19 mouse cellular contexts compared by ENCODE assay signal in genomic region chr19:29113746-29114649, GRCm38 (mm10).
"Had no signal": no experiment of that assay in that cellular context is flagged by ENCODE, and none has a peak within 500 bp of the region (broad histone marks: within the 10 kb centered on the region; RNA-seq: fewer than 3 reads in every experiment).

No protein-coding gene starts in this region.

- H3K4me3 ChIP-seq: kidney, embryonic 15.5 days; left cerebral cortex, adult 2 months; liver, embryonic 13.5 days; midbrain, embryonic 12.5 days; midbrain, embryonic 15.5 days; neural tube, embryonic 12.5 days; neural tube, embryonic 15.5 days had no signal

- H3K27me3 ChIP-seq: kidney, embryonic 15.5 days; liver, embryonic 13.5 days; midbrain, embryonic 12.5 days; midbrain, embryonic 15.5 days; neural tube, embryonic 12.5 days; neural tube, embryonic 15.5 days had no signal

- H3K9me3 ChIP-seq: kidney, embryonic 15.5 days; liver, embryonic 13.5 days; midbrain, embryonic 12.5 days; midbrain, embryonic 15.5 days; neural tube, embryonic 12.5 days; neural tube, embryonic 15.5 days had no signal

- H3K4me1 ChIP-seq: midbrain, embryonic 12.5 days; midbrain, embryonic 15.5 days; neural tube, embryonic 15.5 days had no signal

- H3K9ac ChIP-seq: kidney, embryonic 15.5 days; liver, embryonic 13.5 days; lung, embryonic 14.5 days; midbrain, embryonic 12.5 days; midbrain, embryonic 15.5 days; neural tube, embryonic 12.5 days; neural tube, embryonic 15.5 days had no signal

- H3K4me2 ChIP-seq: kidney, embryonic 15.5 days; liver, embryonic 13.5 days; lung, embryonic 14.5 days; midbrain, embryonic 12.5 days; midbrain, embryonic 15.5 days; neural tube, embryonic 12.5 days; neural tube, embryonic 15.5 days had no signal

- DNase-seq: kidney, adult 11 months; kidney, postnatal 25 days; layer of hippocampus, postnatal 36 days; liver, embryonic 13.5 days; lung, embryonic 14.5 days; right cerebral cortex, adult 18-20 months; right cerebral cortex, postnatal 14 days; right cerebral cortex, postnatal 4 days; thymus, adult 2 months; thymus, postnatal 14 days; thymus, postnatal 4 days had no signal

- ATAC-seq: midbrain, embryonic 15.5 days had no signal

- H3K27ac ChIP-seq: kidney, embryonic 15.5 days; left cerebral cortex, adult 2 months; liver, embryonic 13.5 days; macrophage; midbrain, embryonic 12.5 days; midbrain, embryonic 15.5 days; neural tube, embryonic 12.5 days; neural tube, embryonic 15.5 days; stomach, postnatal 0 days had no signal
